Mouse (Mus musculus) hematopoietic multipotent progenitor cell, adult 10-12 weeks (in vitro differentiated cells): ENCODE results near the gene Bex3. TPM values are rescaled to one million over a fixed set of nuclear protein-coding genes. Genes with fewer than 3 reads are reported as not detected.

Source experiments
- polyA plus RNA-seq: library from polyadenylated mRNA; stranded (reverse); fragments of >175 nt; gene quantifications from 2 replicates; pipeline ENCODE4 v1.2.3, GENCODE M21; 2012; ENCODE audit warnings: low replicate concordance

Gene Bex3
- 68.8 and 86.7 TPM in 2 replicates for polyA plus RNA-seq

GRCm38 (mm10) chrX:136269743-136270392 lies at the start of gene Bex3:
Gene Bex3, plus strand, starts transcription at chrX:136270253.

GRCm38 (mm10) chrX:136244574-136245229 lies 25.4 kb upstream of the Bex3 start, which contains the start of gene Tceal9:
Gene Tceal9, plus strand, starts transcription at chrX:136245079.

Other genes with a start within 250 kb of the Bex3 start
- not detected in 2 replicates for gene Arxes1, start 236.9 kb upstream of the Bex3 start, polyA plus RNA-seq
- gene Bex2, start 202.0 kb upstream of the Bex3 start, polyA plus RNA-seq, result 0.54 and 0.74 TPM in 2 replicates
- gene Nxf3, start 185.0 kb upstream of the Bex3 start, polyA plus RNA-seq, result not detected in 2 replicates
- 0.36 and 3.0 TPM in 2 replicates for gene Bex4, start 131.3 kb upstream of the Bex3 start, polyA plus RNA-seq
- gene Tceal8, start 97.9 kb upstream of the Bex3 start, polyA plus RNA-seq, result 0.14 and 4.2 TPM in 2 replicates
- gene Tceal5, start 66.4 kb upstream of the Bex3 start, polyA plus RNA-seq, result 0.28 TPM in 1 of 2 replicates, not detected in the other
- gene Tceal7, start 55.5 kb upstream of the Bex3 start, polyA plus RNA-seq, result not detected in 2 replicates
- gene Bex1, start 54.7 kb upstream of the Bex3 start, polyA plus RNA-seq, result 0.41 and 0.52 TPM in 2 replicates
- 17.3 and 33.5 TPM in 2 replicates for gene Tceal9, start 25.2 kb upstream of the Bex3 start, polyA plus RNA-seq
- gene Kir3dl1, start 247.7 kb downstream of the Bex3 start, polyA plus RNA-seq, result not detected in 2 replicates